Mouse (Mus musculus) T-helper 2 cell (primary cell): ENCODE measurements around the gene Gdnf.

Source experiments
- in situ Hi-C: fragments of 300-600 bp; cut with MboI, MseI; formaldehyde crosslinking; loops from one replicate; pipeline ENCODE4 v1.15.1; 2025; ENCODE audit warnings: high pct_unique_total_duplicates

Gene Gdnf

DNA sequence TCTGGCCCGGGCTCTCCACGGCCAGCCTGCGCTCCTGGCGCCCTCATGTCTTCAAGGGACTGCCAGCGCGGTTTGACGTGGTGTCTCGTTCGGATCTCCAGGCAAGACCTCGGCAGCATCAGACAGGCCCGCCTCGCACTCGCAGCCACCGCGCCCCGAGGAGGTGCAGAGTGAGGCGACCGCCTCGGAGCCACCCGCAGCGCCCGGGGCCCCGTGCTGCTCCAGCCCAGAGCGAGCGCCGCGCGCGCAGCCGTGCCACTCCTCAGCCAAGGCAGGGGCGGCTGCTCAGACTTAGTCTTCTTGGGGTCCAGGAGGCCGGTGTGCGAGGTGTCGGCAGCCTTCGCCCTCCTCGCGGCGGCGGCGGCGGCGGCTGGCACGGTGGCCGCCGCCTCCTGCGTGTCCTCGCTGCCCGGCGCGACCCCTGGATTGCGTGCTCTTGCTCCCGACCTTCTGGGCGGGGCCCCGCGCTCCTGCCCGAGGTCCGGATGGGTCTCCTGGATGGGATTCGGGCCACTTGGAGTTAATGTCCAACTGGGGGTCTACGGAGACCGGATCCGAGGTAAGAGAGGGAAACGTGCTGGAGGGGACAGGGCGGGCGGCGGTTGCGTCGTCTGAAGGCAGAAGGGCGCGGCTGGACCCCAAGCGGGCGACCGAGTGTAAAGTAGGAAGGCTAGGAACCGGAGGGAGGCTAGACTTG is at the start of gene Gdnf:
Gene Gdnf, plus strand, starts transcription at position 291 of the 697 bp plus-strand sequence.
- in situ Hi-C loops, result no loop called here

- in situ Hi-C loops, result no loop called here
Measured at GRCm38 (mm10) chr15:7767166-7767565, 43.5 kb upstream of the Gdnf start.

- in situ Hi-C loops, result loop anchor here (5.0 kb wide), 1 partner anchor 54 kb away; no protein-coding TSS in a partner anchor
Measured at GRCm38 (mm10) chr15:7772983-7773382, 37.7 kb upstream of the Gdnf start.

DNA sequence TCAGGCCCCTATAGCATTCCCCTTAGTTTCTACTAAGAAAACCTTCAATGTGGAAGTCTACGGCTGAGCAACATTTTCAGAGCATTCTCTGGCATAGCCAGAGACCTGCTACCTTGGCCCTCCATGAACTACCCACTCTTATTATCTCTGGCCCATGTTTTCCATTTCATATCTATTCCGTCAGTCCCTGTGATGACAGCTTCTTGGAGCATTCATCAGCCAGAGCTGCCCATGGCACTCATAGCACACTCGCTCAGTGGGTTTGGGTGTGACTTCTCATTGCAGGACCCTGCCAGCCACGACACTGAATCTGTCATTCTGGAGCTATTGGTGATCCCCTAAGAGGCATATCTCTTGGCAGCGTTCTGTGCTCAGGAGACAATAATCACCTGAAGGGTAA is 29.1 kb upstream of the Gdnf start:
- in situ Hi-C loops, result no loop called here

GRCm38 (mm10) chr15:7809841-7810391 is 730 bp upstream of the Gdnf start:
- in situ Hi-C loops, result no loop called here

GRCm38 (mm10) chr15:7811253-7811625 is 593 bp downstream of the Gdnf start:
- in situ Hi-C loops, result no loop called here

GRCm38 (mm10) chr15:7811856-7812733 is 1.4 kb downstream of the Gdnf start:
- in situ Hi-C loops, result no loop called here

DNA sequence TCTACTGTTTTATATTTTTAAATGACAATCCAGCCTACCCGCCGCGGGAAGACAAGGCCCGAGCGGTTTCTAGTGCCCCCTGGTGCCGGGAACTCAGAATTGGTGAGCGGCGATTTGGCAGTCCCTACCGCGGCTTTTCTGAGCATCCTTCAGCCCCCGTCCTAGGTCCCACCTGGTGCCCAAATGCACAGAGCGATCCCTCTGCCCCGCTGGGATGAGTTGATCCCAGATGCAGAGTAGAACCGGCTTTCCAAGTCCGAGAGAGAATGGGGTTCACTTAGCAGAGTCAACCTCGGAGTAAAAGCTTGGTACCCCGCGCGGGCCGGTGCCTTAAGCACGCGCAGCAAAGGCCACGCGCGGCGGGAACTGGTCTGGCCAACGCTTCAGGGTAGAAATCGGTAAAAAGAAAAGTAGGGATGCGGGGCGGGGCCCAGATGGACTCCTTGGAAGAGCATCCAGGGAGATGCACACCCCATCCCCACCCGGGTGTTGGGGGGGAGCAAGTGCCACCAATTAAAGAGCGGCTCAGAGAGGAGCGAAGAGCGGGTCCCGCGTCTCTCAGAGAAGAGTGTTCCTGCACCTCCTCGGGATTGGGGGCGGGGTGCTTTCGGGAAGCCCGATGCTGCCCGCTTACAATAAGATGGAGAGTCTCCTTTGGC is 2.4 kb downstream of the Gdnf start:
- in situ Hi-C loops, result no loop called here

- in situ Hi-C loops, result no loop called here
Measured at GRCm38 (mm10) chr15:7813531-7814370, 3.1 kb downstream of the Gdnf start.

DNA sequence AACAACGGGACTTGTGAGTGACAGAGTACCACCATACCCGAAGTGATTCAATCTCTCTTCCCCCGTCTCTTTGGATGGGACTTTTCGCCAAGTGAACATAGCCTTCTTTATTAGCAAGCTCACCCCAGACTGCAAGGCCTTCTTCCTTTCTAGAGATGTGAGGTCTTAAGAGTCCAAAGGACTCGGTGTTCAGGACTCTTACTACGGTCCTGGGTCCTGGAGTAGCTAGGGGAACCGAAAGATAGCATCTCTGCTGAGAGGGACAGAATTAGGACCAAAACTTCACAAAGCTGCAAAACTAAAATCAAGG is 3.7 kb downstream of the Gdnf start:
- in situ Hi-C loops, result no loop called here

DNA sequence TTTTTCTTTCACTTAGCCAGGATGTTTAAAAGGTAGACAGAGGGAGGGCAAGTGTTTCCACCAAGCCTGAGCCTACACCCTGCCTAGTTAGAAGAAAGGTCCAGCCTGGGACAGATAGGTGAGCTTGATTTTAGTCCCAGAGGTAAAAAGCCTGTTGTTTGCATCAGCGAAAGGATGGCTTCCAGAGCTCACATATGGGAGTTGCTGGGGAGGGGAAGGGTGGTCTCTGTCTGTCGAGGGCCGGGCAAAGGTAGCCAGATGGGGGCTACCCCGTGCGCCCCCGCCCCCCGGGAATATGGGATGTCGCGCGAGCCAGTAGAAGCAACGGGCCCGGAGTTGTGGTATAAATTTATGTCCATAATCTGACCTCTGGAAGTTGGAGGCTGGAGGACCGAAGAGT is 4.3 kb downstream of the Gdnf start:
- in situ Hi-C loops, result no loop called here

GRCm38 (mm10) chr15:7815521-7815944 is 4.9 kb downstream of the Gdnf start:
- in situ Hi-C loops, result no loop called here

DNA sequence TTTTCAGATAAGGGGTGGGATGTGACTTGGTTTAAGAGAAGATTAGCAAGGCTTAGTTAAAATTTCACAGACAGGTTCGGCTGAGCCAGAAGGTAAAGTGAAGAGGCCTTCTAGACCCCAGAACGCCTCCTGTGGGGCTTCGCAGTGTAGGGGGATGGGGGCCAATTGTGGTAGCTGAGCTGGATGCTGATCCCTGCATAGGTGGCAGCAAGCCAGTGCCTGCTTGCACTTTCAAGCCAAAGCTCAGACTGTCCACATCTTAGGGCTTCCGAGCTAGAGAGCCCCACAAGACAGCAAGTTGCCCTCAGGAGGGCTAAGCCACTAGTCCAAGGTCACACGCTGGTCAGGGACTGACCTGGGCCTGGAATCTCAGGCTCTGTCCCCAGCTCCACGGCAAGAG is 13.2 kb downstream of the Gdnf start:
- in situ Hi-C loops, result no loop called here

GRCm38 (mm10) chr15:7825530-7825929 is 14.9 kb downstream of the Gdnf start:
- in situ Hi-C loops, result loop anchor here (5.0 kb wide), 1 partner anchor 53 kb away; no protein-coding TSS in a partner anchor

GRCm38 (mm10) chr15:7835404-7835803 is 24.8 kb downstream of the Gdnf start:
- in situ Hi-C loops, result no loop called here

GRCm38 (mm10) chr15:7838060-7838920 is 27.6 kb downstream of the Gdnf start:
- in situ Hi-C loops, result no loop called here

DNA sequence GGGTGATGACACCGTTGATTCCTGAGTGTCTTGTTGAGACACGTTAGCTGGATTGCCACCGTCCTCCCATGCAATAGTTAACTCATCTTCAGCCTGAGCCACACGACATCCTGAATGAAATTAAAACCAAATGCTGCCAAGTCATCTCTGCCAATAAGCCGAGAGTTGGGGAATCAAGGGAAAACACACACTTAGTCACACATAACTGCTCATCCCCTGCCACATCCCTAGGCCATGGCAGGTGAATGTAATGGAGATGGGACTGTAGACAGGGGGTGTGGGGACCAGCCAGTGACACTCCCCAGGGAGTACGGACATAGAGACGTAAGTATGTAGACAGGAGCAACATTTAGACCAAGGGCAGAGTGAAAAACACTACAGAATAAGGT is 28.3 kb downstream of the Gdnf start:
- in situ Hi-C loops, result no loop called here

DNA sequence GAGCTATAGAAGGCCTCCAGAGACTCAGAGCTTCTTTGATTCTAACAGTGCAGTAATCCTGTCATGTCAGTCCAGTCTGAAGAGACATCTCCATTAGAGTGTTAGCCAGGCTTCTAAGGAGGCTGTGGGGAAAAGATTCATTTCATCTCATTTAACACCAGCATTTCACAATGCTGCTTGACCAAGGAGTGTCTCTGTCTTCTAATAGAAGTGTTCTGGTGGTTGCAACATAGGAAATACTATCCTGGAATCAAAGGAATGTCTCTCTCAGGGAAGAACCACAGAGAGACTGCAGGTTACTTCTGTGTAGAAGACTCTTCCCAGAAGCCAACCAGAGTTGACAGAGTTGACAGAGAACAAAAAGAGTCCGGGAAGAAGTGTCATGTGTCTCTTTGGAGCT is 31.0 kb downstream of the Gdnf start:
- in situ Hi-C loops, result no loop called here

DNA sequence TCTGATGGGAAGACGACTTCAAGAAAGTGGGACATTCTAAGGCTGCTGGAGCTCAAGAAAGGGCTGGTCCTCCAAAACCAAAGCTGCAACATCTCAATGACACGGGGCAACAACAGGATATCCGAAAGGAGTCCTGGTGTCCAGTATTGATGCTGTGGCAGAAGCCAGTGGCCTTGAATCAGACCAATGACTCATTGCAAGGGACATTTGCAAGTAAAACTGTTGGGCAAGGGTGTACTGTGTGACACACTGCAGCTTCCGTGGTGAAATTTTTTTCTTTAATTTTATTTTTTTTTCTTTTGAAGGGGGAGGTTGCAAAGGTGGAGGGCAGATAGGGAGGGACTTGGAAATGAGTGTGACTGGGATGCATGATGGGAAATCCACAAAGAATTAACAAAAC is 31.8 kb downstream of the Gdnf start:
- in situ Hi-C loops, result no loop called here

DNA sequence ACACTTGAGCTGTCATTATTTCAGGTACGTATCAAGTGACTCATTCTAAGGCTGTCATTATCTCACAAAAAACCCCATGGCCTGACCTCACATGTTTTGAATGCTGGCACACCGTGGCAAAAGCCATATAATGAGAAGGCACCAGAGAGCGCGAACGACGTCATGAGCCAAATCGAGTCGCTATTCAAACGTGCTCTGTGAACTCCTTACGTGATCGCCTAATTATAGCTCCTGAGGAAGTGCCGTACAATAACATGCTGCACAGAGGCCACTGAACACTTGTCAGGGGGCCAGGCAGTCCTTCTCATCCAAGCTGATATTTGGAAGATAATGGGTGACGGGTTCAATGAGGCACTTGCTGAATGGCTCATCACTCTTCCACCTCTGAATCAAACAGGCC is 46.8 kb downstream of the Gdnf start:
- in situ Hi-C loops, result no loop called here
